Mouse (Mus musculus) mesoderm, embryonic 11.5 days (tissue): ENCODE measurements around the gene Ebf1.

ENCODE experiments used
- DNase-seq: peaks from one replicate; pipeline ENCODE4 v3.0.0-alpha.2; 2012; ENCODE audit warnings: low read depth, low spot score

Ebf1 gene

GRCm38 (mm10) chr11:44949140-44949539, 332.0 kb downstream of the Ebf1 start:
- no peak for DNase-seq

DNA sequence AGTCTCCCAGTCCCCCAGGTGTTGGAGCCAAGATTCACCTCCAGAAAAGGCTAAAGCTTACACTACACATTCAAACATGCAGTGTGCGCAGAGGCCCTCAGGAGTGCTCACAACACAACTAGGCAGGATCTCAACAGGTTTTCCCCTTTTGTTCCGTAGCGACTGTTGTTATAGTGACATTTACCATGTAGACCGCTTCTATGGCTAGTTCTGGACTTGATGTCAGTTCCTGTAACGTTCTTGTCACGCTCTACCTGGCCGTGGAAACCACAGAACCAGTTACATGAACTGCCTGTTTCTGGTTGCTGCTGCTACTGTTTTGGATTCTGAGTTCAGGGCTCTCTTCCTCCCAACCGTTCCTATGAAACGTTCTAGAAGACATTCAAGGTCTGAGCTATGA, 333.2 kb downstream of the Ebf1 start:
- DNase-seq, result no peak

- DNase-seq, result no peak
These were observed 334.4 kb downstream of the Ebf1 start for GRCm38 (mm10) chr11:44951506-44951905.

- DNase-seq, result no peak
These were observed 336.2 kb downstream of the Ebf1 start for GRCm38 (mm10) chr11:44953337-44953736.

GRCm38 (mm10) chr11:44953863-44954262, 336.7 kb downstream of the Ebf1 start:
- DNase-seq, result no peak

GRCm38 (mm10) chr11:44954362-44954761, 337.2 kb downstream of the Ebf1 start:
- DNase-seq, result no peak

GRCm38 (mm10) chr11:44962746-44963440, 345.8 kb downstream of the Ebf1 start:
- DNase-seq, result no peak

- DNase-seq, result no peak
These were observed 351.9 kb downstream of the Ebf1 start for GRCm38 (mm10) chr11:44969011-44969410.

- no peak for DNase-seq
These were observed 357.2 kb downstream of the Ebf1 start for GRCm38 (mm10) chr11:44974271-44974670.

DNA sequence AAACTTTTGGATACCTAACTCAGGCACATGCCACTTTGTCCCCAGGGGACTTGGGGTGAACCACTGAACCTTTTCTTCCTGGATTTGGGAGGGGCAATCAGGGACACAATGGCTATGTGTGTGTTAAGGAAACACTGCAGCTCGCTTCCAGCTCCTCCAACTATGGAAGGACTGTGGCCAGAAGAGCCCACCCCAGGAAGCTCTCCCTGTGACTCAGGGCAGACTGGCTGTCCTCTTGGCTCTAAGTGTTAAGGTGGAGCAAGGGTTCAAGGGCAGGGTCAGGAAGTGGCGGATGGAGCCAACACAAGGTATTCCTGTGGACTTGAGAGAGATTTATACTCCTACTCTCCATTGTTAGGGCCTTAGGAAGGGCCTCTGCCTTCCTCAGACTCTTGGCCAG, 358.0 kb downstream of the Ebf1 start:
- DNase-seq, result no peak

GRCm38 (mm10) chr11:44976254-44976802, 359.2 kb downstream of the Ebf1 start:
- DNase-seq, result peak; percentile 44

DNA sequence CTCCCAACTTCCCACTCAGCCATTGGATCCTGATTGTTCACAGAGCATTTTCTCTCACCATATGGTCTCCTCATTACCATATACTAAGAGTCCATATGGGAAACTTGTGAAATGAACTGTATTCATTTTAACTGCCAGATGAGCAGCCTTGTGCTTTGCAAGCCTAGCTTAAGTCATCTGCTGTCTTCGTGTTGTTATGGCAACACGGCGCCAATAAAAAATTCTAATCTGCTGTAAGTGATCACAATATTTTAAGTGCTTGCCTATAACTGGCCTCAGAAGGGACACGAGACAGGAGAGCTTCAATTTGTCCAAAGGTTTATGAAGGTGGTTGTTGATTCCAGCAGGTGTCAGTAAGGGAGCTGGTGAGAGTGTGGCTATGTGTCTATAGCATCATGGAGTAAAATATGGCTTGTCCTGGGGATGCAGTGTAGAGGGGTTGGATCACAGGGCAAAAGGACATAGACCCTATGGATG, 360.8 kb downstream of the Ebf1 start:
- peak; percentile 48 for DNase-seq

GRCm38 (mm10) chr11:44979391-44979790, 362.3 kb downstream of the Ebf1 start:
- no peak for DNase-seq

- DNase-seq, result no peak
These were observed 365.1 kb downstream of the Ebf1 start for GRCm38 (mm10) chr11:44982225-44982624.

GRCm38 (mm10) chr11:44983961-44984360, 366.8 kb downstream of the Ebf1 start:
- no peak for DNase-seq

DNA sequence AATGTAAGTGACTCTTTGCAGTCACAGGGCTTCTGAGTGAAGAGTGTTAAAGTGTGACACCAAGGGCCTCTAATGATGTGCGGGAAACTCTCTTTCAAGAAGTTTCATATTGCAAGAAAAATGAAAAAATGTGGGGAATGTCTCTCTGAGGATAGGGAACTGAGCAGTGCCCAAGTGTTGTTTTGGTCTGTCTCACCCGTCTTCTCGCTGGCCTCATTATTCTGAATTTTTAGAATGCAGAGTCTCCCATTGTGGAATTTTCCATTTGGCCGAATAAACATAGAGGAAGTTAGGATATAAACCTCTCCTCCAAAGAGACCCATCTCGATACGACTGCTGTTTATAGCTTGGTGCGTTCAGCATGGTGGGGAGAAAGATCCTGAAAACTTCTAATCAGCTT, 367.3 kb downstream of the Ebf1 start:
- no peak for DNase-seq

DNA sequence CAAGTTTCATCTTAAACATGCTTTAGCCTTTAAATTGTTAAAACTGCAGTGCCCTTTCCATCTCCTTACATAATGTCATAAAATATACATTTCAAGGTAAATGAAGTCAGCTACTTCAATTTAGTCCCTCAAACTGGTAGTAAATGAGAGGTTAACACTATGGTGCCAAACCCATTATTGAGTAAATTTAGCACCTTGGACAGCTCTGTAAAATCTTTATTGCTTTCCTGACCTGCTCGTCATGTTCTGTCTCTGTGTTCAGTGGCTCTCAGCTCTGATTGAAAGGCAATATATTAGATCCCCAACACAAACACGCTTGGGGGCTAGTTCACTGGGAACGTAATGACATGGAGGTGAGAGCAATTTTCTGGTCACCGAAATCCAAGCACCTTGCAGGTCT, 370.7 kb downstream of the Ebf1 start:
- no peak for DNase-seq

DNA sequence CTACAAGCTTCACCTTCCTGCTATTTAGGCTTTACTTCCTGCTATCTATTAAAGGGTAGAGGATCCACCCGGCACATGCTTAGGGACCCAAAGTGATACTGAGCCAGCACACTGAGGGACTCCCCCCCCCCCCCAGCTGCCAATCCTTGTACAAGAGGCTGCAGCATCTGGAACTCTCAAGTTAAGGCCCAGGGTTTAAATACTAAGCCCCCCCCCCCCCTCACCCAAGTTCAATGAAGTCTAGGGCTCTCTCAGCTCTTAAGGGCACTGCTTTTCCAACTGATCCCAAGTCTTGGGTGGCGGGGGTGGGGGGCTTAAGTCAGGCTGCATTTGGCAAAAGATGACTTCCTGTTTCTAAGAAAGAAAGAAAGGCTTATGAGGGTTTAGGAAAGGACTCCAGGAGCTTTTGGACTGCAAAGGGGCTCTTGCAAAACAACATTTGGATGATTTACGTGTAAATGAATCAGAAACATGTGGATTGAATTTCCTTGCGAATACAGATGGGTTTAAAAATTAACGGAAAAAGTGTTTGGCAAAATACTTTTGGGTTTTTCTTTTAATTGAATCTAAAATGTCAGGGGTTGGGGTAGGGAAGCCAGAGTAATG, 385.7 kb downstream of the Ebf1 start:
- no peak for DNase-seq

DNA sequence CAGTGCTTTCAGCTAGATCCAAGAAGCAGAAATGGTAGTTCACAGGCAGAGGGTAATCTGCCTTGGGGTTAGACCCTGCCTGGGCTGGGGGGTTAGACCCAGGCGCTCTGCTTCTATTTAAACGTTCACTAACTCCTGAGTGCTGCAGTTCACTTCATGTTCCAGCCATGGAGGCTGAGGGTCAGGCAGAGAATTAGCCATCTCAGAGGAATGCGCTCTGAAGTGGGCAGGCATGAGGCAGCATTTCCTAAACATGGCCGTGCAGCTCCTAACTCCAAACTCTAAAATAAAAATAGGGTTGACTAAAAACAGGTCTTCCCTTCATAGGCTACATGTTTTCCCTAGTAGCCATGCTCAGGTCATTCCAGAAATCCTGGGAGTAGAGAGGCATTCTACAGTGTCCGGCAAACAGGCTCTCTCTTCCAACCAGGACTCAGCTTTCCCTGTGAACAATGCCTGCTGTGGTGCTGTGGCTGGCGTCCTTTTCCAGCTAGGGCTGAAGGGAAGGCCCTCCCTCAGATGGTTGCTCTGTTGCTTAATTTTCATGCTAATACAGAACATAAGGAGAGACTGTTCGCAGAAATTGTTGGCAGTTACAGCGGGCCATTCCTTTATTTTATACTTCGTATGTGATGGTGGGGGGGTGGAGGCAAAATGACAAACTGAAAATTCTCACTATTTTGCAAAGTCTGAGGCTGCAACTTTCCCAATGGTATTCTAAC, 386.8 kb downstream of the Ebf1 start:
- no peak for DNase-seq

DNA sequence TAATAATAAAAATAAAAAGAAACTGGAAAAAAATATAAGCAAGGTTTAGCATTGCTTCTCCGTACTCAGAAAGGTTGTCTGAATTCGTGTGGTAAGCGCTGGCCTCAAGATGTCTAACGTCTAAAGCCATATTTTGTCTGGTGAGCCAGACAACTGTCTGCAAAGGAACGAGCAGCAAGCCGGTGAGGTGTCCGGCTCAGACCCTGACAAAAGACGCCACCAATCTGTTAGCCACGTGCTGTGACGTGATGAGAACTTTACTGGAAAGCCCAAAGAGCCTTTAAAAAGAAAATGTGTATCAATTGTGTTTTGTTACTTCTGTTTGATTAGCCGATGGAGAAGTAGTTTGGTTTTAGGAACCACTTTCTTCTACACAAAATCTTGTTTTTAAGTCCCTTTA, 390.2 kb downstream of the Ebf1 start:
- no peak for DNase-seq

DNA sequence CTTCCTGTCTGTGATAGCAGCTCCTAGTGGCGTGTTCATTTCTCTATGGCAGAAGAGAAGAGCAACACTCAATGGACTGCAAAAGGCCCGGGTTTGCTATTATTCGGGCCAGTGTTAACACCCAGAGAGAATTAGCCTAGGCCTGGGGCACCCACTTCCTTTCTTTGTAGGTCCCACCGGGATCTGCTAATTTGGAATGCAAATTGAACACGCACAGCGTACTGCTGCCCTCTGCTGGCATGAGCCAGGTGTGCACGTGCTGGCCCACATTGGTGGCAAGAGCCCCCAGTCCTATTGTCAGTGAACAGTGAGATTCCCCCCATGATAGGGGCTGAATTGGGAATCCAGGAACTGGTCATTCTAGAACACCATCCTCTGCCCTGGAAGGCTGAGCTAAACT, 391.0 kb downstream of the Ebf1 start:
- peak; percentile 85 for DNase-seq

DNA sequence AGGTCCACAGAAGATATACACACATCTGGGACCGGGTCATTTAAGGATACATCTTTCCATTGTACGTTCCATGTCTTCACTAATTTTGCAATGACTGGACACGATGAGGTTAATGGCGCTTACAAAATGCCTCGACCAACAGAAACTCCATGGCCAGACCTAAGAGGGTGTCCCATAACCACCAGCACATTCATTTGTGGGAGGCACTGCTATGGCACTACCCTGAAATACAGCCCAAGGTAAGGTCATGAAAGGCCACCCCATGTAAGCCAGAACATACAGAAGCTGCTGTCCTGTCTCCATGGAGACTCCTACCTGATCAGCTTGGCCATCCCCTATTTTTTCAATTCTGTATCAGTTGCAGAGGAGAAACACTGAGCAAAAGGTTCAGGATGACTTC, 391.6 kb downstream of the Ebf1 start:
- DNase-seq, result no peak
